Mouse (Mus musculus) skeletal muscle tissue, adult 2 months (tissue): ENCODE measurements around the gene Sppl2a.
"Not testable (repeated sequence)": the region's sequence is repeated elsewhere in the genome, so short reads cannot be mapped to it uniquely, and the experiment has no call there.

Experiments used
- DNase-seq: peaks from one replicate; pipeline ENCODE4 v3.0.0-alpha.2; 2012; ENCODE audit warnings: low read depth, low spot score

Gene Sppl2a

GRCm38 (mm10) chr2:126932897-126933641, at the start of gene Sppl2a:
Gene Sppl2a (minus strand): TSS chr2:126933235.
- peak; percentile 94 for DNase-seq

DNA sequence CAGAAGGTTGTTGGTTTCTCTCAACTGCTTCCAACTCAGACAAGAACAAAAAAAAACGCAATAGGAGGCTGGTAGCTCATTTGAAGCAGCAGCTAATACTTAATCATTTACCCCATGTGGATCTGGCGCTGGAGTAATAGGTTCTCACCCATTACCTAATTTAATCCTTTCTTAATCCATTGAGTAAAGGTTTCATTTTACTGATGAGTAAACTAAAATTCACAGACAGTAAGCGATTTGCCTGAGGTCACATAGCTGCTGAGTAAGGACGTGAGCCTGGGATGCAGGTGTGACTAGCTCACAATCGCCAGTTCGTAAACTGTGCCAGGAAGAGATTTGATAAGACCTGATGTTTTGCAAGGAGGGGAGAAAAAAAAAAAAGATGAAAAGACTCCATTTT, 44.4 kb upstream of the Sppl2a start:
- DNase-seq, result no peak

DNA sequence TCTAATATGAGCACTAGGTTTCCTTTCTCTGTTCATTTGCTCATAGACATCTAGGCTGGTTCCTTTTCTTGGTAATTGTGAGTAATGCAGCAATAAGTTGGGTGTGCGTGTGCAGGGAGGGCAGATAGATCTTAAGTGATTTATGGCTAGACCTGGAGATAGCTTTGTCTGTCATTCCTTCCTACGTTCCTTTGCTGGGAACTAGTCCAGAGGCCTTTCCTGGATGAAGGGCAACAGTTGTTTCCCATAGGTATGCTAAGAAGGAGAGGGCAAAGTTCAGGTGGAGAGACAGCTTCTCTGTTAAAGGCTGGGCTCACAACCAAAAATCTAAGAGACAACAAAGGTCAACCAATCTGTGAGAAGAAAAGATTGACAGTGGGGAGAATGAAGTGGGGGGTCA, 28.7 kb upstream of the Sppl2a start:
- DNase-seq, result no peak

GRCm38 (mm10) chr2:126955671-126956070, 22.6 kb upstream of the Sppl2a start:
- no peak for DNase-seq

DNA sequence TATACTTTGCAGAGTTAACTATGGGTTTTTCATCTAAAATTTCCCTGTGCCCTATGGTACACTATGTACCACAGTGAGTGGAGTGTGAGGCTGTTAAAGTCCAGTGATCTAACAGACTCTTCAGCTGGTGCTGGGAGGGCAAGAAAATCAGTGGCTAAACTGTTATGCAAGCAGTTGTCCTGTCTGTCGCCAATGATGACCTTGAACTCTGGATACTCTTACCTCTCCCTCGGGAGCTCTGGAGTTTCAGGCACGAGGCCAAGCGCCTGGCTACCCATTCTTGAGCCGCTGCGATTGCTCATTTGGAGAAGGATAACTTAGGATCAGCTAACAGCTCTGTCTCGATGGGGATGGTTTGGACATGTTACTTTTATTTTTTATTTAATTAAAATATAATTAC, 18.1 kb upstream of the Sppl2a start:
- peak; percentile 49 for DNase-seq

DNA sequence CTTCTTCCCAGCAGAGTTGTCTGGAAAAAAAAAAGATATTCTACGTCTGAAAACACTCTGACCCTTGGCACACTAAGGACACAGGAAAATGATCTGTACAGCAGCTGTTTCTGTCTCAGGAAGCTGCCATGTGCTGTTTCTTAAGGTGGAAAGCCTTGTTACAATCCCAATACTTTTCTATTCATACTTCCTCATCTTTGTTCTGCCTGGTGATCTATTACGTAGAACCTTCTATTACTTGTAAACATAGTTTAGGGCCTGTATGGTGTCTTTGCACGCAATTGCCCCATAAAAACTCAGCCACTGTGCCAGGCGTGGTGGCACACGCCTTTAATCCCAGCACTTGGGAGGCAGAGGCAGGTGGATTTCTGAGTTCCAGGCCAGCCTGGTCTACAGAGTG, 17.4 kb upstream of the Sppl2a start:
- no peak for DNase-seq

DNA sequence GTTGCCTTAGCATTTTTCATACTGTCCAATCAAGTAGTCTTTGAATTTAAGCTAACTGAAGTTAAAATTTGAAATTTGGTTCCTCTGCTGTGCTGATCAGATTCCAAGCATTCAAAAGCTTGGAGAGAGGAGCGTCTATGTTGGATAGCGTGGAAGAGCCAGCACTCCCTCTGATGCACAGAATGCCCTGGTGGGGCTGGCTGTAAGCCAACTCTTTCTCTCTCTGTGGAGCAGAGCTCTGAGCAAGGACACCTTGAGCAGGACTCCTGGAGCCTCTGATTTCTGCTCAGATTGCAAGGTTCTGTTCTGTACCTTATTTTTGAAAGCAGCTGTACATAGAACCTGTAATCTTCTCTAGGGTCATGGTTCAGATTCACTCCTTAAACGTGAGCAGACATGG, 16.8 kb upstream of the Sppl2a start:
- DNase-seq, result no peak

DNA sequence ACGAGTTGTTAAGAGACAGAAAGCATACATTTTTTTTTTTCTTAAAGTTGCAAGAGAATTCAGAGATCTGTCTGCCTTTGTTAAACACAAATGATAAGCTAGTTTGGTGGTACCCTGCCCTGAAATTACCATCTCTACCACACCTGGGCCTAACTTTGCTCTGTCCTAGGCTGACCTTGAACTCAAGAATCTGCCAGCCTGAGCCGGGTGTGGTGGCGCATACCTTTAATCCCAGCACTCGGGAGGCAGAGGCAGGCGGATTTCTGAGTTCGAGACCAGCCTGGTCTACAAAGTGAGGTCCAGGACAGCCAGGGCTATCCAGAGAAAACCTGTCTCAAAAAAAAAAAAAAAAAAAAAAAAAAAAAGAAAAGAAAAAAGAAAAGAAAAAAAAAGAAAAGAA, 16.3 kb upstream of the Sppl2a start:
- not testable (repeated sequence) for DNase-seq

DNA sequence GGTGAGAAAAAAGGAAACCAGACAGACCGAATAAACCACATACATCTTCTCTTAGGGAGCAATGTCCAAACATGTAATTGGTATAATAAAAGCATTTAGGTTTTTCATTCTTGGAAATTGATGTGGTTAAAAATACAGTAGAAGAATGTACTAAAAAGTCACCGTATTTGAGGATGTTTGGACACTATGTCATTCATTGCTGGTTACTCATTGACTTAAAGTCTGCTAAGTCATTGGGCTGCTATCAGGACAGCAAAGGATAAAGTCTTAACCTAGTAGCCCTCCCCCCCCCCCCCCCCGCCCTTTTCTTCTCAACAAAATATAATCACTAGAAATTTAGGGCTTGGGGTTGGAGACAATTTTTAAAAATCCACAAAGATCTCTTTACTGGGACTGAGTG, 15.2 kb upstream of the Sppl2a start:
- DNase-seq, result no peak

DNA sequence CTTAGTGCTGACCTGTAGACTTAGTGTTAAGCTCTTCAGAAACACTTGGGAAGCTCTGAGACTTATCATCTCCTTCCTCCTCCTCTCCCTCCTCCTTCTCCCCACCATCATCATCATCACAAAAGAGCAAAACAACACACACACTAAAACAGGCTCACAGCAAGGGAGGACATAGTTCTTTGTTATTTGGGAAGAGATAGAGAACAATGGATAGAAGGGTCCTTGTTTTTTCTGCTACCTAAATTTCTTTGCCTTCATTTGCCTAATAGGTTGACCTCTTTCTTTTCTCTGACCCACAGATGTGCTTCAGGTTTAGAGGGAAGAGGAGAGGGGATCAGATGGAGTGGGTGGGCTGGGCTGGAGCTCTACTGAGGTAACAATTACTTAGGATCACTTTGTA, 14.6 kb upstream of the Sppl2a start:
- no peak for DNase-seq

- DNase-seq, result no peak
Measured at GRCm38 (mm10) chr2:126943211-126943610, 10.2 kb upstream of the Sppl2a start.

DNA sequence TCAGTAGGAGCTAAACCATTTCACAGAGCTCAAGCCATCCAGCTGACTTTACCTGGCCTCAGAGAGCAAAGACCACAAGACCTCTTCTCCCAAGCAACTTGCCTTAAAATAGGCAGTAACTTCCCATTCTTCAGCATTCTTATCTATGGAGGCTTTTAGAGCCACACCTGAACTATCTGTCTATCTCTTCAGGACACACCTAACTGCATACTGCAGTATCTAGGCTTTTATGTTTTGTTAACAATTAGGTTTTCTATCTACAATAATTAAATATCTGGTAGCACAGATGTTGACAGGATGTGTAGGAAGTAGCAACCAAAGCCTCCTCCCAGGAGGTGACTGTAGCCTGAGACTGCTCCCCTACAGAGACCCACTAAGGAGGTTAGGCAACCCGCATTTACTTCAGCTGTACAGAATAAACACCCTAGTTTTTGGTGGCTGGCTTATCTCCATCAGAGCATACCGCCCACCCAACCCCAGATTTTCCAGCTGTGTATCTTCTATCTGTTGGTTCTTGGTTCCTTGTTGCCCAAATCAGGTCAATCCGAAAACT, 7.4 kb upstream of the Sppl2a start:
- DNase-seq, result no peak

DNA sequence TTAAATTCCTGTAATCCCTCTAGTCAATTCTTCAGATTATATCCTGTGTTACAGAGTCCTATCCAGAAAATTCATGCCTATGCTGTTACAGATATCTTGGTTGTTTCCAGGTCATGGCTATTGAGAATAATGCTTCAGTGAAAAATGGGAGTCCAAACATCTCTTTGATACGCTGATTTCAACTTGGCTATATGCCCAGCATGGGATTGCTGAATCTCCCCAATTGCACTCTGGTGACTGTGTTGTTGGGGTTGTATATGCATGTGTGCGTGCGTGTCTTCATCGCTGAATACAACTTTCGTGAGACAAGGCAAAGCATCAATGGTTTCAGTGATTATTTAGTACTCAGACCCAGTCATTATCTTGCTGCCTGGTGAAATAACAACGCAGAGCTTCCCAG, 5.0 kb upstream of the Sppl2a start:
- no peak for DNase-seq

DNA sequence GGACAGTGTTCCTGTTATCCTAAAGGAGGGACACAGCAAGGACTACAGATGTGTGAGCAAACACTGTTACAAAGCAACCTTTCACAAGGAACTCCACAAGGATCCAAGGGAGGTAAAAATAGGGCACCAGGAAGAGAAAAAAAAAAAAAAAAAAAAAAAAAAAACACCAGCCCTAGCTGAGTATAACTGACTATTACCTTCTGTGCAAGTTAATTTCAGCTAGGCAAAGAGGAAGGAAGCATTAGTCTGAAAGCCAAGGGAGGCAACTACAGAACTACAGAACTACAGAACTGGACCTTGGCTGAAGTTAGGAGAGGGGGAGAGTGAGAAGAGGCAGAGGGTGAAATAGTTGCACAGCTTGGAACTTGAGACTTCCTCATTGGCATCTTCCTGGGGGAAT, 886 bp upstream of the Sppl2a start:
- DNase-seq, result no peak

DNA sequence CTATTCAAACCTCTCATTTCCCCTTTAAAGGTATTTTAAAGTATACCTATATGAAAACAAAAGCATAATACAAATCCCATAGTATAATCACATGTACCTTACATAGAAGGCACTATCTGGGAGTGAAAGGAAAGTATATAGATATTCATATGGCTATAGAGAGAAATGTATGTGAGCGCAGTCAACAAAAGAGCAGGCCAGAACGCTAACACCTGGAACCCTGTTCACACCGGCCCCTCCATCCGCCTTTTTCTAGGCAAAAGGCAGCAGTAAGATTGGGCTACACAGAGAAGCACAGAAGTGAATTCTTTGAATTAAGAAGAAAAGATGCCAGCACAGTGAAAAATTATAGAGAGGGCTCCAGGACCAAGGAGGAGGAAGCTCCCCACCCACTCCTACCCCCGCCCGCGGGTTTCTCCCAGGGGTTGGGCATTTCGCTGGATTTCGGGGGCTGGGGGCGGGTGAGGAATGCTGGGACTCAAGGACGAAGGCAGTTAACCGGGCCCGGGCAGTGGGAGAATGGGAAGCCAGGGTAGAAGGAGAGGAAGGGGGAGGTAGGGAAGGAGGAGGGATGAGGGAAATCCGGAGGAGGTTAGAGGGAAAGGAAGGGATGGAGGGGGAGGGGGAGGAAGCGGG, 656 bp downstream of the Sppl2a start:
- DNase-seq, result no peak

- no peak for DNase-seq
Measured at GRCm38 (mm10) chr2:126931784-126932183, 1.3 kb downstream of the Sppl2a start.

- DNase-seq, result no peak
Measured at GRCm38 (mm10) chr2:126928681-126929080, 4.4 kb downstream of the Sppl2a start.

GRCm38 (mm10) chr2:126920358-126921060, 12.5 kb downstream of the Sppl2a start:
- no peak for DNase-seq

- peak; percentile 68 for DNase-seq
Measured at GRCm38 (mm10) chr2:126916236-126916635, 16.8 kb downstream of the Sppl2a start.

GRCm38 (mm10) chr2:126914096-126914495, 18.9 kb downstream of the Sppl2a start:
- peak; percentile 66 for DNase-seq

GRCm38 (mm10) chr2:126904162-126904561, 28.9 kb downstream of the Sppl2a start:
- DNase-seq, result no peak

- peak; percentile 86 for DNase-seq
Measured at GRCm38 (mm10) chr2:126897511-126897910, 35.5 kb downstream of the Sppl2a start.
